Mouse (Mus musculus) megakaryocyte, embryonic 14.5 days (primary cell): ENCODE results near the gene Maml3. TPM values are rescaled to one million over a fixed set of nuclear protein-coding genes. Genes with fewer than 3 reads are reported as not detected.

Experiments
- H3K27me3 ChIP-seq: replicated peaks from 2 replicates; pipeline ENCODE3; 2012; ENCODE audit warnings: inconsistent platforms
- H3K36me3 ChIP-seq: replicated peaks from 2 replicates; pipeline ENCODE3; 2012; ENCODE audit warnings: low read length, inconsistent platforms, mixed read lengths
- H3K4me1 ChIP-seq: 2 replicates; pipeline ENCODE4 v1.6.1; 2012; ENCODE audit warnings: inconsistent platforms
- H3K4me3 ChIP-seq: replicated peaks from 2 replicates; pipeline ENCODE3; 2012; ENCODE audit warnings: moderate library complexity, mild to moderate bottlenecking, inconsistent platforms
- H3K9me3 ChIP-seq: 2 replicates; pipeline ENCODE4 v1.6.1; 2012; ENCODE audit warnings: inconsistent platforms
- FLI1 ChIP-seq: IDR thresholded peaks from 2 replicates; pipeline ENCODE4 v1.6.1; 2012; ENCODE audit warnings: low read length, inconsistent platforms, mixed read lengths
- GATA1 ChIP-seq: IDR thresholded peaks from 3 replicates; pipeline ENCODE4 v1.6.1; 2012; ENCODE audit warnings: mixed read lengths, low read length, inconsistent platforms, borderline replicate concordance
- polyA plus RNA-seq: library from polyadenylated mRNA; stranded (reverse); fragments of >175 nt; gene quantifications from 2 replicates; pipeline ENCODE4 v1.2.3, GENCODE M21; 2012; ENCODE audit warnings: low replicate concordance; ENCODE audit not compliant: insufficient read depth

Maml3 gene
- polyA plus RNA-seq, 1 experiment: 2.4 TPM

- TF ChIP-seq GATA1: no peak
- no peak for TF ChIP-seq FLI1
- Histone ChIP-seq H3K4me1 (peaks cover 56% of the 10 kb centered on the region), H3K36me3 (no peaks in the 10 kb centered on the region), H3K9me3 (no peaks in the 10 kb centered on the region), H3K27me3 (no peaks in the 10 kb centered on the region), H3K4me3 (no peak overlapping the region)
These were observed 95.6 kb downstream of the Maml3 start for GRCm38 (mm10) chr3:52009321-52009720.

- peak overlapping the region; percentile 88 for H3K4me3 ChIP-seq
- no peaks in the 10 kb centered on the region for H3K9me3 ChIP-seq
- no peaks in the 10 kb centered on the region for H3K36me3 ChIP-seq
- no peak for TF ChIP-seq GATA1
- TF ChIP-seq FLI1: no peak
- peaks cover 58% of the 10 kb centered on the region for H3K4me1 ChIP-seq
- no peaks in the 10 kb centered on the region for H3K27me3 ChIP-seq
These were observed 97.1 kb downstream of the Maml3 start for GRCm38 (mm10) chr3:52007602-52008252.

GRCm38 (mm10) chr3:52006721-52007330 lies 98.0 kb downstream of the Maml3 start:
- H3K4me1 ChIP-seq: peaks cover 63% of the 10 kb centered on the region
- no peak for TF ChIP-seq FLI1
- no peak for TF ChIP-seq GATA1
- no peaks in the 10 kb centered on the region for H3K9me3 ChIP-seq
- H3K4me3 ChIP-seq: peak overlapping the region; percentile 88
- H3K36me3 ChIP-seq: no peaks in the 10 kb centered on the region
- no peaks in the 10 kb centered on the region for H3K27me3 ChIP-seq

- Histone ChIP-seq H3K27me3 (no peaks in the 10 kb centered on the region), H3K9me3 (no peaks in the 10 kb centered on the region), H3K36me3 (no peaks in the 10 kb centered on the region), H3K4me1 (peaks cover 69% of the 10 kb centered on the region), H3K4me3 (no peak overlapping the region)
- TF ChIP-seq FLI1 (no peak), GATA1 (no peak)
These were observed 101.2 kb downstream of the Maml3 start for GRCm38 (mm10) chr3:52003663-52004062.

- TF ChIP-seq GATA1: no peak
- no peak for TF ChIP-seq FLI1
- H3K9me3 ChIP-seq: no peaks in the 10 kb centered on the region
- no peaks in the 10 kb centered on the region for H3K36me3 ChIP-seq
- no peak overlapping the region for H3K4me3 ChIP-seq
- peaks cover 70% of the 10 kb centered on the region for H3K4me1 ChIP-seq
- H3K27me3 ChIP-seq: no peaks in the 10 kb centered on the region
These were observed 103.4 kb downstream of the Maml3 start for GRCm38 (mm10) chr3:52001518-52001895.

GRCm38 (mm10) chr3:52000871-52001517 lies 103.9 kb downstream of the Maml3 start:
- TF ChIP-seq FLI1 (no peak), GATA1 (no peak)
- Histone ChIP-seq H3K4me3 (no peak overlapping the region), H3K9me3 (no peaks in the 10 kb centered on the region), H3K27me3 (no peaks in the 10 kb centered on the region), H3K4me1 (peaks cover 67% of the 10 kb centered on the region), H3K36me3 (no peaks in the 10 kb centered on the region)

GRCm38 (mm10) chr3:51999671-52000437 lies 105.0 kb downstream of the Maml3 start:
- Histone ChIP-seq H3K27me3 (no peaks in the 10 kb centered on the region), H3K36me3 (no peaks in the 10 kb centered on the region), H3K4me3 (peak overlapping the region; percentile 69), H3K4me1 (peaks cover 58% of the 10 kb centered on the region), H3K9me3 (no peaks in the 10 kb centered on the region)
- TF ChIP-seq FLI1 (peak; percentile 78), GATA1 (no peak)

- Histone ChIP-seq H3K27me3 (peaks cover under 1% of the 10 kb centered on the region), H3K9me3 (no peaks in the 10 kb centered on the region), H3K4me3 (no peak overlapping the region), H3K36me3 (no peaks in the 10 kb centered on the region), H3K4me1 (peaks cover 58% of the 10 kb centered on the region)
- TF ChIP-seq GATA1 (no peak), FLI1 (no peak)
These were observed 106.1 kb downstream of the Maml3 start for GRCm38 (mm10) chr3:51998511-51999399.

- Histone ChIP-seq H3K4me1 (peaks cover 55% of the 10 kb centered on the region), H3K9me3 (no peaks in the 10 kb centered on the region), H3K27me3 (peaks cover 3% of the 10 kb centered on the region), H3K4me3 (peak overlapping the region; percentile 24), H3K36me3 (no peaks in the 10 kb centered on the region)
- TF ChIP-seq GATA1: no peak
- TF ChIP-seq FLI1: no peak
These were observed 107.3 kb downstream of the Maml3 start for GRCm38 (mm10) chr3:51997616-51998015.
